Mouse (Mus musculus) liver, embryonic 14.5 days (tissue): ENCODE results near the gene Brinp1. TPM values are rescaled to one million over a fixed set of nuclear protein-coding genes. Genes with fewer than 3 reads are reported as not detected.

Source experiments
- ATAC-seq: fragments of 200-750 bp; cut with Nextera tagmentation; 2 replicates; pipeline ENCODE4 v1.8.0; 2017; ENCODE audit warnings: moderate number of reproducible peaks, mild to moderate bottlenecking, moderate library complexity; ENCODE audit not compliant: insufficient read depth
- DNase-seq, 3 experiments: peaks; one replicate each; pipeline ENCODE4 v3.0.0-alpha.2; 2012 to 2013; ENCODE audit warnings: low read depth in 3 of 3, low spot score in 3 of 3
- H3K27ac ChIP-seq: fragments of 300-500 bp; sonication (generic); 2 replicates; pipeline ENCODE4 v1.5.1; 2014; ENCODE audit warnings: moderate library complexity, mild to moderate bottlenecking, control low read depth, inconsistent platforms
- H3K27me3 ChIP-seq: fragments of 300-500 bp; sonication (generic); 2 replicates; pipeline ENCODE4 v1.6.1; 2014; ENCODE audit warnings: mild to moderate bottlenecking, low read length, moderate library complexity; ENCODE audit not compliant: control insufficient read depth, insufficient read depth
- H3K36me3 ChIP-seq: fragments of 300-500 bp; sonication (generic); replicated peaks from 2 replicates; pipeline ENCODE4 v1.6.1; 2014; ENCODE audit warnings: low read depth; ENCODE audit not compliant: control insufficient read depth, insufficient read depth
- H3K4me1 ChIP-seq, 2 experiments: fragments of 200-500 bp in 1 of 2; fragments of 300-500 bp in 1 of 2; sonication (generic) in 1 of 2; replicated peaks; 2 replicates each; pipeline ENCODE4 v1.6.1; 2012 to 2014; ENCODE audit warnings: antibody characterized with exemption in 1 of 2, inconsistent platforms in 1 of 2, low read length in 1 of 2; ENCODE audit not compliant: control insufficient read depth in 2 of 2, insufficient read depth in 2 of 2
- H3K4me2 ChIP-seq: fragments of 300-500 bp; sonication (generic); 2 replicates; pipeline ENCODE4 v1.6.1; 2014; ENCODE audit warnings: low read depth, mild to moderate bottlenecking, control low read depth, moderate library complexity
- H3K4me3 ChIP-seq, 2 experiments: fragments of 200-500 bp in 1 of 2; fragments of 300-500 bp in 1 of 2; sonication (generic) in 1 of 2; 2 replicates each; pipeline ENCODE4 v1.5.1; 2012 to 2014; ENCODE audit warnings: low read depth in 2 of 2, low read length in 2 of 2, mild to moderate bottlenecking in 2 of 2, control low read depth in 1 of 2, inconsistent platforms in 1 of 2, moderate library complexity in 1 of 2; ENCODE audit not compliant: insufficient read depth in 1 of 2
- H3K9ac ChIP-seq: fragments of 300-500 bp; sonication (generic); replicated peaks from 2 replicates; pipeline ENCODE4 v1.6.1; 2014; ENCODE audit warnings: mild to moderate bottlenecking, control low read depth, moderate library complexity
- H3K9me3 ChIP-seq: fragments of 300-500 bp; sonication (generic); 2 replicates; pipeline ENCODE4 v1.6.1; 2016; ENCODE audit warnings: low read length, mixed read lengths; ENCODE audit not compliant: control insufficient read depth
- CTCF ChIP-seq: IDR thresholded peaks from 2 replicates; pipeline ENCODE4 v1.5.1; 2016; ENCODE audit warnings: antibody characterized with exemption, low read depth, control low read depth
- EP300 ChIP-seq: IDR thresholded peaks from 2 replicates; pipeline ENCODE4 v1.6.1; 2016; ENCODE audit warnings: antibody characterized with exemption, low read depth
- WGBS: fragments of 180-500 bp; shearing (Covaris S2); extraction: QIAGEN DNeasy Blood & Tissue Kit; methylation state at CpG from one replicate; pipeline ENCODE4 v1.1.7; 2014; ENCODE audit not compliant: insufficient replicate concordance; 5-methylcytosine and 5-hydroxymethylcytosine counted together
- polyA plus RNA-seq, 2 experiments: library from polyadenylated mRNA; depleted of rRNA in 1 of 2; stranded (reverse) in 1 of 2; unstranded in 1 of 2; fragments of >200 nt; fragmentation: Nextera tagmentation in 1 of 2; extraction: Ambion mirVana in 1 of 2; gene quantifications; 2 replicates each; pipeline versions ENCODE4 v1.2.1 to v1.2.3; 2012 to 2014

Brinp1 gene
- polyA plus RNA-seq, 2 experiments, result 0.15 TPM

GRCm38 (mm10) chr4:68790003-68790402 lies 164.2 kb downstream of the Brinp1 start:
- no peaks in the 10 kb centered on the region for H3K27me3 ChIP-seq
- no peak overlapping the region for H3K4me3 ChIP-seq
- no peaks in the 10 kb centered on the region for H3K9me3 ChIP-seq
- DNase-seq (no peak), ATAC-seq (no peak)
- WGBS, result 58% methylated on average over 5 of the region's 5 CpGs
- no peak for TF ChIP-seq CTCF
- TF ChIP-seq EP300, result no peak
- no peaks in the 10 kb centered on the region for H3K4me1 ChIP-seq
- no peak overlapping the region for H3K9ac ChIP-seq
- no peak overlapping the region for H3K27ac ChIP-seq
- no peak overlapping the region for H3K4me2 ChIP-seq
- no peaks in the 10 kb centered on the region for H3K36me3 ChIP-seq

DNA sequence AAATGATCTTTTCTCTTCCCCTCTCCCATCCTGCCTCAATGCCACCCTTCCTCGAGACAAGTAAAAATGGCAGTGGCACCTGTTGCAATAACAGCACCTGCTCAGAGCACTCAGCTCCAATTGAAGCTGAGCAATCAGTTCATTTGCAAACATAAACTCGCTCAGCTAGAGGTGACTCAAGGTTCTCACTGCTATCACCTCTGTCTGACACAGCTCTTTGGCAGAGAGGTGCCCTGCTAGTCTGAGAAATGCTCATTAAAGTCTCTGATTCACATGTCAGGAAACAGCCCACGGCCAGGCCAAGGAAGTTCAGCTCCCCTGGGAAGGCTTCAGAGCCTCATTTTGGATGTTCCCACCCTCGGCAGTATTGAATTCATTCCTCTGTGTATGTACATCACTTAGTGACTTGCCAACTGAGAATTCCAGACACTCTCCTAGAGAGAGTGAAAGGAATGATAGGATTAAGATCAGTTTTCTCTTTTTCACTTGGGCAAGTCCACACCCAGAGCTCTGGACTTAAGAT lies 165.7 kb downstream of the Brinp1 start:
- 38% methylated on average over 4 of the region's 4 CpGs for WGBS
- Histone ChIP-seq H3K27me3 (no peaks in the 10 kb centered on the region), H3K9ac (no peak overlapping the region), H3K4me1 (no peaks in the 10 kb centered on the region), H3K9me3 (no peaks in the 10 kb centered on the region), H3K4me3 (no peak overlapping the region), H3K4me2 (no peak overlapping the region), H3K36me3 (no peaks in the 10 kb centered on the region), H3K27ac (no peak overlapping the region)
- no peak for DNase-seq
- TF ChIP-seq EP300 (no peak), CTCF (no peak)
- ATAC-seq, result no peak

DNA sequence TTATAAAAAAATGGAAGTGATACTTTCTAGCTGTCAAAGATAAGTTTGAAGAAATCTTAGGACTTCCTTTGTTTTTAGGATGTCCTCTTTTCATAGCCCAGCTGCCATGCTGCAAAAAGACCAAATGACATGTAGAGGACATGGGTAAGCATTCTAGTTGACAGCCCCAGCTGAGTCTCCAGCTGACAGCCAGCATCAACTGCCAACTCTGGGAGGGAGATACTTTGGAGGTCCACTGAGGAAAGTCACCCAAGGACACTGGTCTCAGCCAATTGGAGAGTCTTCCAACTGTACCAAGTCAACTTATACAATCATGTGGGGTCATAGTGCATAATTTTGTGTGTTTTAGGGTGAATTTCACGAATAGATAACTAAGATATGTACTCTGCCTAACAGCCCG lies 166.6 kb downstream of the Brinp1 start:
- DNase-seq (no peak), ATAC-seq (no peak)
- Histone ChIP-seq H3K9ac (no peak overlapping the region), H3K9me3 (no peaks in the 10 kb centered on the region), H3K27ac (no peak overlapping the region), H3K4me3 (no peak overlapping the region), H3K4me2 (no peak overlapping the region), H3K27me3 (no peaks in the 10 kb centered on the region), H3K4me1 (no peaks in the 10 kb centered on the region), H3K36me3 (no peaks in the 10 kb centered on the region)
- 37% methylated on average over 2 of the region's 2 CpGs for whole genome bisulfite sequencing
- TF ChIP-seq EP300, result no peak
- TF ChIP-seq CTCF, result no peak

DNA sequence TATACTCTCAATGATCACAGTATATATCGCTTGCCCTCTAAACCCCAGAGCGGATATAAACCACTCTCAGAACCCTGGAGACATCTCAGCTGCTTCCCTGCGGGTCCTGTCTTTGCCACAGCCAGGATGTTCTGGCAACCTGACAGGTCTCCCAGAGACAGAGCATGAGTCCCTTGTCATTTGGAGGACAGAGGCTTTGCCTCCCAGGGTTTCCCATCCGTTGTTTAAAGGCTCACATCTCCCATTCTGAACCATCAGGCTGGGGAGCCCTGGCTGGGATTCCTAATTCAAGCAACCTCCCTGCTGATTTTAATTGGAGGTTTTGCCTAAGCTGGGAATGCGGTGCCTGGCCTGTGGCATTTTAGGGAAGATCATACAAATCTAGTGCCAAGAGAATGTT lies 185.9 kb downstream of the Brinp1 start:
- 56% methylated on average over 5 of the region's 5 CpGs for WGBS
- no peak overlapping the region for H3K9ac ChIP-seq
- H3K4me3 ChIP-seq, result no peak overlapping the region
- H3K27me3 ChIP-seq, result no peaks in the 10 kb centered on the region
- H3K4me2 ChIP-seq, result no peak overlapping the region
- TF ChIP-seq EP300 (no peak), CTCF (no peak)
- H3K4me1 ChIP-seq, result no peaks in the 10 kb centered on the region
- H3K27ac ChIP-seq, result no peak overlapping the region
- DNase-seq, result no peak
- no peaks in the 10 kb centered on the region for H3K36me3 ChIP-seq
- H3K9me3 ChIP-seq, result no peaks in the 10 kb centered on the region
- no peak for ATAC-seq

GRCm38 (mm10) chr4:68767393-68767792 lies 186.8 kb downstream of the Brinp1 start:
- H3K9me3 ChIP-seq, result no peaks in the 10 kb centered on the region
- WGBS, result 59% methylated on average over 5 of the region's 5 CpGs
- no peak overlapping the region for H3K4me3 ChIP-seq
- no peaks in the 10 kb centered on the region for H3K27me3 ChIP-seq
- no peak for ATAC-seq
- no peak overlapping the region for H3K9ac ChIP-seq
- no peak overlapping the region for H3K4me2 ChIP-seq
- TF ChIP-seq CTCF (no peak), EP300 (no peak)
- no peak for DNase-seq
- H3K27ac ChIP-seq, result no peak overlapping the region
- no peaks in the 10 kb centered on the region for H3K4me1 ChIP-seq
- H3K36me3 ChIP-seq, result no peaks in the 10 kb centered on the region
